Mouse (Mus musculus) forebrain, embryonic 16.5 days (tissue): ENCODE results near the gene Slc25a16. TPM values are rescaled to one million over a fixed set of nuclear protein-coding genes. Genes with fewer than 3 reads are reported as not detected.
"Not testable (repeated sequence)": the region's sequence is repeated elsewhere in the genome, so short reads cannot be mapped to it uniquely, and the experiment has no call there.

ENCODE experiments used
- ATAC-seq: fragments of 200-750 bp; cut with Nextera tagmentation; 2 replicates; pipeline ENCODE4 v1.8.0; 2017; ENCODE audit warnings: mild to moderate bottlenecking, moderate library complexity
- H3K27ac ChIP-seq: fragments of 300-500 bp; sonication (generic); 2 replicates; pipeline ENCODE4 v1.5.1; 2014; ENCODE audit warnings: low read length, control low read depth
- H3K27me3 ChIP-seq: fragments of 300-500 bp; sonication (generic); replicated peaks from 2 replicates; pipeline ENCODE4 v1.6.1; 2014; ENCODE audit warnings: low read length; ENCODE audit not compliant: control insufficient read depth, insufficient read depth
- H3K36me3 ChIP-seq: fragments of 300-500 bp; sonication (generic); 2 replicates; pipeline ENCODE4 v1.6.1; 2014; ENCODE audit not compliant: control insufficient read depth, insufficient read depth
- H3K4me1 ChIP-seq: fragments of 300-500 bp; sonication (generic); replicated peaks from 2 replicates; pipeline ENCODE4 v1.6.1; 2014; ENCODE audit warnings: low read length; ENCODE audit not compliant: control insufficient read depth, insufficient read depth
- H3K4me2 ChIP-seq: fragments of 300-500 bp; sonication (generic); 2 replicates; pipeline ENCODE4 v1.6.1; 2014; ENCODE audit warnings: mild to moderate bottlenecking, low read length, control low read depth
- H3K4me3 ChIP-seq: fragments of 300-500 bp; sonication (generic); replicated peaks from 2 replicates; pipeline ENCODE4 v1.5.1; 2014; ENCODE audit warnings: mild to moderate bottlenecking, low read length, control low read depth
- H3K9ac ChIP-seq: fragments of 300-500 bp; sonication (generic); replicated peaks from 2 replicates; pipeline ENCODE4 v1.6.1; 2014; ENCODE audit warnings: low read depth, low read length, control low read depth
- H3K9me3 ChIP-seq: fragments of 300-500 bp; sonication (generic); 2 replicates; pipeline ENCODE4 v1.6.1; 2016; ENCODE audit warnings: low read length; ENCODE audit not compliant: control insufficient read depth
- WGBS: fragments of 180-500 bp; shearing (Covaris S2); extraction: QIAGEN DNeasy Blood & Tissue Kit; methylation state at CpG from one replicate; pipeline ENCODE4 v1.1.7; 2014; 5-methylcytosine and 5-hydroxymethylcytosine counted together
- polyA plus RNA-seq: library from polyadenylated mRNA; unstranded; fragments of >200 nt; fragmentation: Nextera tagmentation; extraction: Ambion mirVana; gene quantifications from 2 replicates; pipeline ENCODE4 v1.2.1, GENCODE M21; 2015

Slc25a16 gene
- polyA plus RNA-seq, 1 experiment from 2014 or later = 18.0 TPM

DNA sequence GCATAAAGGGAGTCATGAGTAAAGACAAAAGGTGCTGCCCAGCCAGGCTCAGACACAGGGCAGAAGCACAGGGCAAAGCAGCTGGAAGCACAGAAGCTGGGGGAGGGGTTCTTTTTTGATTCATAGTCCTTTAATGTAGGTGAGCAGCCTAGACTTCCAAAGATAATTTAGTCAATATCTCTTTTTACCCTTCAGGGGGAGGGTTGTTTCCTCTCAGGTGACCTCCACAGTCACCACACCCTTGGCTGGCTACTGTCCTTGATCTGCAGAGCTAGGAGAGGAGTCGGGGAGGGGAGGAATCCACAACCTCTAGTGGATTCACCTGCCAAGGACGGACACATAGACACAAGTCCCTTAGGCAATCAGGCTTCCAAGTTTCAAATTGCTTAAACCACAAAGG, 22.4 kb upstream of the Slc25a16 start:
- Histone ChIP-seq H3K4me3 (no peak overlapping the region), H3K4me2 (no peak overlapping the region), H3K9me3 (no peaks in the 10 kb centered on the region), H3K9ac (no peak overlapping the region), H3K27me3 (no peaks in the 10 kb centered on the region), H3K27ac (no peak overlapping the region), H3K36me3 (no peaks in the 10 kb centered on the region), H3K4me1 (no peaks in the 10 kb centered on the region)
- ATAC-seq = no peak
- WGBS = 79% methylated on average over 2 of the region's 2 CpGs

DNA sequence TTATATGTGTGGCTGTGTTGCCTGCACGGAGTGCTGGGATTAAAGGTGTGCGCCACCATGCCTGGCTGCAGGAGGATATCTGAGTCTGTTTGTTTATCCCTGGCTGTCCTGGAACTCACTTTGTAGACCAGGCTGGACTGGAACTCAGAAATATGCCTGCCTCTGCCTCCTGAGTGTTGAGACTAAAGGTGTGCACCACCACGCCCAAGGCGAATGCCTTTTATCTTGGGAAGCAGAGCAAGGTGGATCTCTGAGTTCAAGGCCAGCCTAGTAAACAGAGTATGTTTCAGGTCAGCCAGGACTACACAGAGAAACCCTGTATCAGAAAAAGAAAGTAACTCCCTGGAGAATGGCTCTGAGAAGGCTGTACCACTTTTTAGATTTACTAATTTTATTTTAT, 20.3 kb upstream of the Slc25a16 start:
- no peak overlapping the region for H3K9ac ChIP-seq
- H3K27me3 ChIP-seq = no peaks in the 10 kb centered on the region
- no peaks in the 10 kb centered on the region for H3K36me3 ChIP-seq

GRCm38 (mm10) chr10:62901826-62902225, 18.6 kb upstream of the Slc25a16 start:
- Histone ChIP-seq H3K4me3 (no peak overlapping the region), H3K27me3 (no peaks in the 10 kb centered on the region), H3K4me1 (no peaks in the 10 kb centered on the region), H3K9me3 (no peaks in the 10 kb centered on the region), H3K4me2 (no peak overlapping the region), H3K9ac (no peak overlapping the region), H3K27ac (no peak overlapping the region), H3K36me3 (no peaks in the 10 kb centered on the region)
- ATAC-seq = no peak
- WGBS = 45% methylated on average over 8 of the region's 8 CpGs

More for the DNA sequence above, 20.3 kb upstream of the Slc25a16 start:
- H3K27ac ChIP-seq = no peak overlapping the region
- no peak overlapping the region for H3K4me2 ChIP-seq
- no peak overlapping the region for H3K4me3 ChIP-seq
- no peak for ATAC-seq
- WGBS = 92% methylated on average over 4 of the region's 4 CpGs
- no peaks in the 10 kb centered on the region for H3K9me3 ChIP-seq
- H3K4me1 ChIP-seq = no peaks in the 10 kb centered on the region

DNA sequence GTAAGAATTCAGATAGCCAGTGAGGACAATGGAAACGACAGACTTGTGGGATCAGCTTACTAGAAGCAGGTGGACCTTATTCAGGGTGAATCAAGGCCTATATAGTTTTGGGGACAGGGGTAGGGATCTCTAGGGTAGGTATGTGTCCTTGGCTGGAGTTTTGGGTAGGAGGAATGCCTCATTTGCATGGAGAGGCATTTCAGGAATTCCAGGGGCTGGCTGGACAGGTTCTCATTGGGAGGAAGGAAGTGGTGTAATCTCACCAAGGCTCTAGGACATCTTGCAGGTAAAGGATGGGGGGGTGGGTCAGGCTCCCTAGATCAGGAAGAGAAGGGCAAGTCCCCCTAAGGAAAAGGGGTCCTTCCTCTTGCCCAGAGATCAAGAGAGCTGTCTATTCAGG, 17.6 kb upstream of the Slc25a16 start:
- Histone ChIP-seq H3K9ac (no peak overlapping the region), H3K4me3 (no peak overlapping the region), H3K27me3 (no peaks in the 10 kb centered on the region), H3K9me3 (no peaks in the 10 kb centered on the region), H3K4me1 (no peaks in the 10 kb centered on the region), H3K27ac (no peak overlapping the region), H3K4me2 (no peak overlapping the region), H3K36me3 (no peaks in the 10 kb centered on the region)
- ATAC-seq = no peak
- WGBS = 60% methylated on average over 1 of the region's 1 CpGs

GRCm38 (mm10) chr10:62906336-62906735, 14.1 kb upstream of the Slc25a16 start:
- WGBS = 88% methylated on average over 7 of the region's 7 CpGs
- Histone ChIP-seq H3K4me3 (no peak overlapping the region), H3K36me3 (no peaks in the 10 kb centered on the region), H3K27ac (no peak overlapping the region), H3K9me3 (no peaks in the 10 kb centered on the region), H3K9ac (no peak overlapping the region), H3K4me2 (no peak overlapping the region), H3K27me3 (no peaks in the 10 kb centered on the region), H3K4me1 (no peaks in the 10 kb centered on the region)
- no peak for ATAC-seq

DNA sequence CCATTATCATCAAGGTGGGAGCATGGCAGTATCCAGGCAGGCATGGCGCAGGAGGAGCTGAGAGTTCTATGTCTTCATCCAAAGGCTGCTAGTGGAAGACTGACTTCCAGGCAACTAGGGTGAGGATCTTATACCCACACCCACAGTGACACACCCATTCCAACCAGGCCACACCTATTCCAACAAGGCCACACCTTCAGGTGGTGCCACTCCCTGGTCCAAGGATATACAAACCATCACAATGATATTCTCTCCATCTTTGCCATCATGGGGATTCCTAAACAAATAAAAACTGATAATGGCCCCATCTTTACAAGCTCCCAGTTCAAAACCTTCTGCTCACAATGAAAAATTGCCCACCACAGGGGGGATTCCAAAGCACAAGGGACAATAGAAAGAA, 11.5 kb upstream of the Slc25a16 start, which contains the start of gene Tet1:
Tet1 (minus strand) TSS at position 101 of the 400 bp plus-strand sequence.
- not testable (repeated sequence) for H3K27ac ChIP-seq, H3K9ac ChIP-seq, H3K9me3 ChIP-seq, H3K4me2 ChIP-seq, H3K27me3 ChIP-seq, H3K4me3 ChIP-seq, ATAC-seq, H3K4me1 ChIP-seq, H3K36me3 ChIP-seq
- WGBS = no CpG with 5 or more reads among the region's 1 CpGs

GRCm38 (mm10) chr10:62911120-62911519, 9.3 kb upstream of the Slc25a16 start:
- no peak for ATAC-seq
- Histone ChIP-seq H3K4me1 (no peaks in the 10 kb centered on the region), H3K27me3 (no peaks in the 10 kb centered on the region), H3K9ac (no peak overlapping the region), H3K4me2 (no peak overlapping the region), H3K9me3 (no peaks in the 10 kb centered on the region), H3K36me3 (no peaks in the 10 kb centered on the region), H3K27ac (no peak overlapping the region), H3K4me3 (no peak overlapping the region)
- 85% methylated on average over 2 of the region's 2 CpGs for WGBS

DNA sequence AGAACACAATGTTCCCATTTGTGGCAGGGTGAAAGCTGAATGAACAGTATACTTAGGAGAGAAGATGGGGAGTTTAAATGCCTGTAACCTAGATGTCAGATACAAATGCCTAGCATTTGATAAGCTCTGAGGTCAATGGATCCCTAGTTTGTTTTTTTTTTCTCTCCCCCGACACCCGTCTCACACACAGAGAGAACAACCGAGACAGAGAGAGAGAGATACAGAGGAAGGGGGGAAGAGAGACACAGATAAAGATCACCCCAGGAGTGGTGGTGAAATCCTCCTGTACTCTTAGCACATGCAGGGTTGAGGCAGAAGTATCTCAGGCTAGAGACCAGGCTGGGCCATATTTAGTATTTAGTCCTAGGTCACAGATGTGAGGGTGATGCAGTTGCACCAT, 1.4 kb upstream of the Slc25a16 start:
- H3K36me3 ChIP-seq = no peaks in the 10 kb centered on the region

GRCm38 (mm10) chr10:62920766-62921156, 328 bp downstream of the Slc25a16 start:
- peak overlapping the region; percentile 85 for H3K9ac ChIP-seq

More for the DNA sequence above, 1.4 kb upstream of the Slc25a16 start:
- Histone ChIP-seq H3K4me2 (no peak overlapping the region), H3K9ac (no peak overlapping the region), H3K4me3 (no peak overlapping the region), H3K27ac (no peak overlapping the region), H3K27me3 (no peaks in the 10 kb centered on the region), H3K9me3 (no peaks in the 10 kb centered on the region), H3K4me1 (peaks cover 17% of the 10 kb centered on the region)
- WGBS = 78% methylated on average over 3 of the region's 3 CpGs
- no peak for ATAC-seq

DNA sequence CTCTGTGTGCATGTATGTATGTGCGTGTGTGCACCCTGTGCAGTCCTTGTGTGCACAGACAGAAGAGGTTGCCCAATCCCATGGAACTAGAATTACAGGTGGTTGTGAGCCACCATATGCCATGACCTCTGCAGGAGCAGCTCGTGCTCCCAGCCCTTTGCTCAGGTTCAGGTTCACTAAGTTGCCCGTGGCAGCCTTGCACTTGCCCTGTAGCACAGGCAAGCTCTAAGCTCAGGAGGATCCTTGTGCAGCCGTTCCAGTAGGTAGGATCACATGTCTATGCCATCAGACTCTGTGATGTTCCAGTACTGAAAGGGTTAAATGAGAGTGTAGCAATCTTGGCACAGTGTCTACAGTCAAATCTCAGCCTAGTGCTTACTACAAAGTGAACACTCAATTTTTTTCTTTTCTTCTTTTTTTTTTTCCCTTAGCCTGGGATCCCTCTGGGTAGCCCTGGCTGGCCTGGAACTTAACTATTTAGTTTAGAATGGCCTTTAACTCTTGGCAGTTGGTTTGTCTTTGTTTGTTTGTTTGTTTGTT, 3.7 kb downstream of the Slc25a16 start:
- Histone ChIP-seq H3K27me3 (no peaks in the 10 kb centered on the region), H3K4me1 (peaks cover 21% of the 10 kb centered on the region), H3K4me2 (no peak overlapping the region), H3K9ac (no peak overlapping the region), H3K4me3 (no peak overlapping the region), H3K27ac (no peak overlapping the region), H3K36me3 (peaks cover 9% of the 10 kb centered on the region; the same call in 1 of the 2 replicates), H3K9me3 (no peaks in the 10 kb centered on the region)
- ATAC-seq = no peak
- 88% methylated on average over 4 of the region's 4 CpGs for WGBS

More at GRCm38 (mm10) chr10:62920766-62921156, 328 bp downstream of the Slc25a16 start:
- WGBS = under 1% methylated on average over 29 of the region's 29 CpGs
- Histone ChIP-seq H3K4me3 (peak overlapping the region; percentile 85), H3K27ac (peak overlapping the region; percentile 65), H3K27me3 (no peaks in the 10 kb centered on the region), H3K4me1 (peaks cover 21% of the 10 kb centered on the region), H3K36me3 (no peaks in the 10 kb centered on the region), H3K9me3 (no peaks in the 10 kb centered on the region), H3K4me2 (peak overlapping the region; percentile 68)
- ATAC-seq = peak; percentile 68
